Comparison of ENCODE assay signal across 11 mouse cellular contexts in the genomic region with DNA sequence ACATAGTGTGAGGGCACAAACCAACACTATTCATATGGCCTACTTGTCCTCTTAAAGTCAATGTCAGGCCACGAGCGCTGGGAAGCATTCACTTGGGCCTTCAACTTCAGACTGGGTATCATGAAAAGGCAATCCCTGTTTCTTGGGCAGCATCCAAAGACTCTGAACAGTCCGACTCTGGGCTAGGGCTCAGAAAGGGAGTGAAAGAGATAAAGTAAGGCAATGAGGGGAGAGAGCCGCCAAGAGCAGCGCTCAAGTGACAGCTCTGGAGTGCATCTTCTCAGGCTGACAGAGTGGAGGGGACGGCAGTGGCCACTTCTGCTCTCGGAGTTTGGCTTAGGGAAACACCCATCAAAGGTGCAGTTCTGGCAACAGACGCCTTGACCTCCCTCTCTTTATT.
A peak's percentile ranks its signal among the peaks of the same experiment; 100 is the strongest.
DNase-seq lines count a peak whose midpoint lies in the region; ATAC-seq lines count a peak whose summit lies in the region.
"Had no signal": no experiment of that assay in that cellular context is flagged by ENCODE, and none has a peak within 500 bp of the region (broad histone marks: within the 10 kb centered on the region; RNA-seq: fewer than 3 reads in every experiment).

No protein-coding gene starts in this region.

- 66% methylated on average over 8 of the region's 8 CpGs for WGBS in hindbrain, embryonic 13.5 days
- 67% methylated on average over 8 of the region's 8 CpGs for WGBS in hindbrain, embryonic 12.5 days
- 18% methylated on average over 8 of the region's 8 CpGs for WGBS in heart, embryonic 16.5 days
- 43% methylated on average over 8 of the region's 8 CpGs for whole genome bisulfite sequencing in kidney, embryonic 16.5 days

- H3K9me3 ChIP-seq in hindbrain, embryonic 13.5 days, result no peaks in the 10 kb centered on the region
- no peaks in the 10 kb centered on the region for H3K9me3 ChIP-seq in hindbrain, embryonic 12.5 days (replicated peaks)
- H3K9me3 ChIP-seq in heart, embryonic 16.5 days (replicated peaks; ENCODE audit: control insufficient read depth, low read length), result no peaks in the 10 kb centered on the region
- no peaks in the 10 kb centered on the region for H3K9me3 ChIP-seq in kidney, embryonic 16.5 days (ENCODE audit: low read length)

- no peak overlapping the region for H3K4me2 ChIP-seq in hindbrain, embryonic 13.5 days
- no peak overlapping the region for H3K4me2 ChIP-seq in hindbrain, embryonic 12.5 days (replicated peaks)
- H3K4me2 ChIP-seq in heart, embryonic 16.5 days (ENCODE audit: low read depth, low read length), result no peak overlapping the region
- H3K4me2 ChIP-seq in kidney, embryonic 16.5 days (replicated peaks; ENCODE audit: low read depth, low read length), result no peak overlapping the region
- H3K4me2 ChIP-seq: midbrain, embryonic 11.5 days had no signal

- H3K9ac ChIP-seq in hindbrain, embryonic 13.5 days, result no peak overlapping the region
- H3K9ac ChIP-seq in hindbrain, embryonic 12.5 days, result no peak overlapping the region
- H3K9ac ChIP-seq in heart, embryonic 16.5 days (ENCODE audit: low read length), result no peak overlapping the region
- no peak overlapping the region for H3K9ac ChIP-seq in kidney, embryonic 16.5 days (replicated peaks; ENCODE audit: low read length)

- peak overlapping the region; percentile 44; the same call in 1 of the 2 replicates for H3K27ac ChIP-seq in hindbrain, embryonic 13.5 days
- H3K27ac ChIP-seq in hindbrain, embryonic 12.5 days, result no peak overlapping the region
- H3K27ac ChIP-seq in heart, embryonic 16.5 days (ENCODE audit: low read length), result peak overlapping the region; percentile 10; the same call in 1 of the 2 replicates
- H3K27ac ChIP-seq in kidney, embryonic 16.5 days (ENCODE audit: low read length), result no peak overlapping the region

- no peak overlapping the region for H3K4me3 ChIP-seq in hindbrain, embryonic 13.5 days
- H3K4me3 ChIP-seq in hindbrain, embryonic 12.5 days, result no peak overlapping the region
- no peak overlapping the region for H3K4me3 ChIP-seq in heart, embryonic 16.5 days (ENCODE audit: low read length)
- H3K4me3 ChIP-seq in kidney, embryonic 16.5 days (ENCODE audit: low read length), result no peak overlapping the region

- no peak for ATAC-seq in hindbrain, embryonic 13.5 days (ENCODE audit: low FRiP score)
- ATAC-seq in hindbrain, embryonic 12.5 days (ENCODE audit: low FRiP score), result no peak
- peak; percentile 72 for ATAC-seq in heart, embryonic 16.5 days (replicated peaks; ENCODE audit: extremely low read depth, insufficient read depth, low FRiP score)
- no peak for ATAC-seq in kidney, embryonic 16.5 days (ENCODE audit: low FRiP score, low TSS enrichment)

- DNase-seq in ovary, adult 18-20 months (ENCODE audit: low spot score), result peak; percentile 53
- DNase-seq in ovary, postnatal 10 days (ENCODE audit: low spot score), result no peak
- peak; percentile 28 for DNase-seq in ovary, postnatal 36 days (ENCODE audit: low spot score)
- no peak for DNase-seq in embryo, embryonic 9.5 days (ENCODE audit: extremely low spot score)
- DNase-seq: kidney, postnatal 36 days; right cerebral cortex, postnatal 4 days had no signal

- H3K27me3 ChIP-seq in hindbrain, embryonic 13.5 days, result 0 out of 2 replicates have a peak, but pooled peaks cover 8% of the 10 kb centered on the region
- no peaks in the 10 kb centered on the region; the same call in 1 of the 2 replicates for H3K27me3 ChIP-seq in hindbrain, embryonic 12.5 days
- H3K27me3 ChIP-seq in heart, embryonic 16.5 days (ENCODE audit: control insufficient read depth, insufficient read depth, low read length), result 0 out of 2 replicates have a peak, but pooled peaks cover 3% of the 10 kb centered on the region
- no peaks in the 10 kb centered on the region for H3K27me3 ChIP-seq in kidney, embryonic 16.5 days (ENCODE audit: insufficient read depth, low read length)

- no peaks in the 10 kb centered on the region for H3K36me3 ChIP-seq in hindbrain, embryonic 13.5 days
- H3K36me3 ChIP-seq in hindbrain, embryonic 12.5 days, result no peaks in the 10 kb centered on the region
- no peaks in the 10 kb centered on the region for H3K36me3 ChIP-seq in heart, embryonic 16.5 days (ENCODE audit: control insufficient read depth, insufficient read depth)
- H3K36me3 ChIP-seq in kidney, embryonic 16.5 days (ENCODE audit: insufficient read depth, low read length), result no peaks in the 10 kb centered on the region

- H3K4me1 ChIP-seq in hindbrain, embryonic 13.5 days (replicated peaks), result peaks cover 39% of the 10 kb centered on the region
- peaks cover 35% of the 10 kb centered on the region for H3K4me1 ChIP-seq in hindbrain, embryonic 12.5 days
- peaks cover 14% of the 10 kb centered on the region for H3K4me1 ChIP-seq in heart, embryonic 16.5 days (ENCODE audit: control insufficient read depth, insufficient read depth, low read length)
- peaks cover 33% of the 10 kb centered on the region for H3K4me1 ChIP-seq in kidney, embryonic 16.5 days (ENCODE audit: insufficient read depth, low read length)

Comparison
In these comparisons a context has a peak if more than half of its experiments do, and no peak if none do; other contexts are left out.
1. H3K27ac ChIP-seq: peak in hindbrain, embryonic 13.5 days (single experiment) and heart, embryonic 16.5 days (single experiment); none in hindbrain, embryonic 12.5 days (single experiment) and kidney, embryonic 16.5 days (single experiment).
2. DNase-seq: peak in ovary, adult 18-20 months (single experiment) and ovary, postnatal 36 days (single experiment); none in ovary, postnatal 10 days (single experiment) and embryo, embryonic 9.5 days (single experiment).